Mouse (Mus musculus) brain, embryonic 14.5 days (tissue): Measurements from ENCODE around the gene Atxn7l2. TPM values are rescaled to one million over a fixed set of nuclear protein-coding genes. Genes with fewer than 3 reads are reported as not detected.
A peak's percentile ranks its signal among the peaks of the same experiment; 100 is the strongest.

Source experiments
- DNase-seq: peaks from one replicate; pipeline ENCODE4 v3.0.0-alpha.2; 2011; ENCODE audit warnings: low read depth
- CTCF ChIP-seq: fragments of 200-500 bp; IDR thresholded peaks from 2 replicates; pipeline ENCODE4 v1.5.1; 2012; ENCODE audit warnings: inconsistent platforms, mild to moderate bottlenecking, moderate library complexity, borderline replicate concordance; ENCODE audit not compliant: insufficient read depth, insufficient read length; ENCODE audit errors: extremely low read depth
- POLR2A ChIP-seq: fragments of 200-500 bp; IDR thresholded peaks from 2 replicates; pipeline ENCODE4 v1.6.1; 2012; ENCODE audit warnings: mild to moderate bottlenecking, inconsistent platforms, borderline replicate concordance; ENCODE audit not compliant: poor library complexity, insufficient read depth, insufficient read length, severe bottlenecking; ENCODE audit errors: extremely low read depth
- polyA plus RNA-seq: library from polyadenylated mRNA; depleted of rRNA; stranded (reverse); fragments of >200 nt; gene quantifications from 2 replicates; pipeline ENCODE4 v1.2.3, GENCODE M21; 2012

Gene Atxn7l2
- polyA plus RNA-seq, 1 experiment: 50.1 TPM

GRCm38 (mm10) chr3:108225711-108226557 is 15.2 kb upstream of the Atxn7l2 start:
- DNase-seq: peak; percentile 21
- TF ChIP-seq POLR2A (no peak), CTCF (no peak)

- DNase-seq: no peak
- no peak for TF ChIP-seq CTCF
- no peak for TF ChIP-seq POLR2A
These were observed 9.9 kb upstream of the Atxn7l2 start for GRCm38 (mm10) chr3:108220661-108221060.

GRCm38 (mm10) chr3:108214734-108215133 is 4.0 kb upstream of the Atxn7l2 start:
- TF ChIP-seq CTCF: no peak
- TF ChIP-seq POLR2A: no peak
- no peak for DNase-seq

GRCm38 (mm10) chr3:108212406-108212805 is 1.7 kb upstream of the Atxn7l2 start:
- no peak for DNase-seq
- TF ChIP-seq CTCF: no peak
- no peak for TF ChIP-seq POLR2A

GRCm38 (mm10) chr3:108211845-108212244 is 1.1 kb upstream of the Atxn7l2 start:
- TF ChIP-seq CTCF: no peak
- no peak for TF ChIP-seq POLR2A
- DNase-seq: peak; percentile 92

- DNase-seq: peak; percentile 99
- TF ChIP-seq CTCF (no peak), POLR2A (peak; percentile 84)
These were observed 576 bp downstream of the Atxn7l2 start for GRCm38 (mm10) chr3:108209946-108210770.

GRCm38 (mm10) chr3:108209536-108209935 is 1.2 kb downstream of the Atxn7l2 start:
- no peak for DNase-seq
- TF ChIP-seq CTCF: no peak
- TF ChIP-seq POLR2A: no peak

- no peak for TF ChIP-seq POLR2A
- no peak for TF ChIP-seq CTCF
- DNase-seq: peak; percentile 14
These were observed 1.7 kb downstream of the Atxn7l2 start for GRCm38 (mm10) chr3:108209001-108209400.

- TF ChIP-seq POLR2A (no peak), CTCF (no peak)
- DNase-seq: peak; percentile 77
These were observed 3.9 kb downstream of the Atxn7l2 start for GRCm38 (mm10) chr3:108206731-108207375.

- TF ChIP-seq CTCF: no peak
- TF ChIP-seq POLR2A: no peak
These were observed 5.1 kb downstream of the Atxn7l2 start for GRCm38 (mm10) chr3:108205601-108206000.

GRCm38 (mm10) chr3:108204470-108204869 is 6.3 kb downstream of the Atxn7l2 start:
- TF ChIP-seq POLR2A (no peak), CTCF (no peak)
- no peak for DNase-seq

More at GRCm38 (mm10) chr3:108205601-108206000, 5.1 kb downstream of the Atxn7l2 start:
- no peak for DNase-seq

- peak; percentile 88 for TF ChIP-seq CTCF
- TF ChIP-seq POLR2A: no peak
- DNase-seq: peak; percentile 69
These were observed 7.0 kb downstream of the Atxn7l2 start for GRCm38 (mm10) chr3:108203621-108204325.
